37 mouse cellular contexts compared by ENCODE assay signal in the genomic region with DNA sequence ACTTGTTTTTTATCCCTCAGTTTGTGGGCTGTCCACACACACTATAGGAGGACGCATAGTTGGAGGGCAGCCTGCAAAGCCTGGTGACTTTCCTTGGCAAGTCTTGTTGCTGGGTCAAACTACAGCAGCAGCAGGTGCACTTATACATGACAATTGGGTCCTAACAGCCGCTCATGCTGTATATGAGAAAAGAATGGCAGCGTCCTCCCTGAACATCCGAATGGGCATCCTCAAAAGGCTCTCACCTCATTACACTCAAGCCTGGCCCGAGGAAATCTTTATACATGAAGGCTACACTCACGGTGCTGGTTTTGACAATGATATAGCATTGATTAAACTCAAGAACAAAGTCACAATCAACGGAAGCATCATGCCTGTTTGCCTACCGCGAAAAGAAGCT. TPM values are rescaled to one million over a fixed set of nuclear protein-coding genes. Genes with fewer than 3 reads are reported as not detected.
A peak's percentile ranks its signal among the peaks of the same experiment; 100 is the strongest.
DNase-seq lines count a peak whose midpoint lies in the region; ATAC-seq and TF ChIP-seq lines count a peak whose summit lies in the region.
"Had no signal": no experiment of that assay in that cellular context is flagged by ENCODE, and none has a peak within 500 bp of the region (broad histone marks: within the 10 kb centered on the region; RNA-seq: fewer than 3 reads in every experiment).

No protein-coding gene starts in this region.

- no peak for DNase-seq in forebrain, embryonic 14.5 days (ENCODE audit: low spot score)
- no peak for DNase-seq in hindbrain, embryonic 11.5 days (ENCODE audit: low spot score)
- no peak for DNase-seq in liver, postnatal 0 days
- no peak for DNase-seq in MEL (ENCODE audit: low read depth, low spot score)
- DNase-seq in spleen, postnatal 36 days (ENCODE audit: low spot score in 2 of 2) = no peak
- DNase-seq: adrenal gland, adult 8-10 months; cerebellum, adult 2 months; cerebellum, postnatal 14 days; gastrocnemius, postnatal 25 days; heart, adult 11 months; heart, postnatal 4 days; kidney, adult 18-20 months; kidney, postnatal 25 days; lung, embryonic 14.5 days; lung, postnatal 14 days; right cerebral cortex, adult 18-20 months; spleen, adult 18-20 months; thymus, adult 2 months; thymus, postnatal 36 days had no signal

- WGBS in forebrain, embryonic 12.5 days = 67% methylated on average over 9 of the region's 9 CpGs
- WGBS in forebrain, embryonic 14.5 days = 49% methylated on average over 9 of the region's 9 CpGs
- WGBS in hindbrain, embryonic 13.5 days = 50% methylated on average over 9 of the region's 9 CpGs
- WGBS in hindbrain, embryonic 11.5 days = 69% methylated on average over 9 of the region's 9 CpGs
- 81% methylated on average over 9 of the region's 9 CpGs for WGBS in liver, embryonic 12.5 days (ENCODE audit: insufficient replicate concordance)
- 87% methylated on average over 9 of the region's 9 CpGs for WGBS in liver, postnatal 0 days (ENCODE audit: insufficient replicate concordance)

- no peak for TF ChIP-seq RAD21 in MEL (IDR thresholded peaks at IDR 0.05; ENCODE audit: low read depth, low read length)

- no peaks in the 10 kb centered on the region for H3K27me3 ChIP-seq in forebrain, embryonic 12.5 days
- no peaks in the 10 kb centered on the region for H3K27me3 ChIP-seq in forebrain, embryonic 14.5 days (replicated peaks; ENCODE audit: control insufficient read depth, insufficient read depth, low read length)
- H3K27me3 ChIP-seq in hindbrain, embryonic 13.5 days = no peaks in the 10 kb centered on the region
- no peaks in the 10 kb centered on the region for H3K27me3 ChIP-seq in hindbrain, embryonic 11.5 days (ENCODE audit: control insufficient read depth, insufficient read depth, low read length)
- no peaks in the 10 kb centered on the region for H3K27me3 ChIP-seq in liver, embryonic 12.5 days (replicated peaks)
- H3K27me3 ChIP-seq in liver, postnatal 0 days (ENCODE audit: insufficient read depth, low read length) = no peaks in the 10 kb centered on the region
- H3K27me3 ChIP-seq in MEL (ENCODE audit: control insufficient read depth in 1 of 2, insufficient read depth in 2 of 2, low read length in 2 of 2) = no peaks in the 10 kb centered on the region
- H3K27me3 ChIP-seq: embryonic facial prominence, embryonic 15.5 days; kidney, embryonic 15.5 days; limb, embryonic 13.5 days had no signal

- H3K9me3 ChIP-seq in forebrain, embryonic 12.5 days = no peaks in the 10 kb centered on the region
- H3K9me3 ChIP-seq in forebrain, embryonic 14.5 days (replicated peaks; ENCODE audit: control insufficient read depth, low read length) = no peaks in the 10 kb centered on the region
- H3K9me3 ChIP-seq in hindbrain, embryonic 13.5 days = no peaks in the 10 kb centered on the region
- H3K9me3 ChIP-seq in hindbrain, embryonic 11.5 days (ENCODE audit: control insufficient read depth, low read length) = no peaks in the 10 kb centered on the region
- no peaks in the 10 kb centered on the region for H3K9me3 ChIP-seq in liver, embryonic 12.5 days (replicated peaks)
- no peaks in the 10 kb centered on the region for H3K9me3 ChIP-seq in liver, postnatal 0 days (ENCODE audit: low read length)
- H3K9me3 ChIP-seq in MEL (replicated peaks; ENCODE audit: insufficient read depth, low read length) = no peaks in the 10 kb centered on the region
- H3K9me3 ChIP-seq: embryonic facial prominence, embryonic 10.5 days; embryonic facial prominence, embryonic 15.5 days; kidney, embryonic 15.5 days; limb, embryonic 13.5 days; midbrain, embryonic 10.5 days had no signal

- H3K36me3 ChIP-seq in forebrain, embryonic 12.5 days (replicated peaks) = peaks cover 53% of the 10 kb centered on the region
- peaks cover 63% of the 10 kb centered on the region for H3K36me3 ChIP-seq in forebrain, embryonic 14.5 days (ENCODE audit: control insufficient read depth, insufficient read depth, low read length)
- peaks cover 53% of the 10 kb centered on the region for H3K36me3 ChIP-seq in hindbrain, embryonic 13.5 days
- H3K36me3 ChIP-seq in hindbrain, embryonic 11.5 days (ENCODE audit: control insufficient read depth, insufficient read depth, low read length) = 0 out of 2 replicates have a peak, but pooled peaks cover 7% of the 10 kb centered on the region
- peaks cover 79% of the 10 kb centered on the region for H3K36me3 ChIP-seq in liver, embryonic 12.5 days
- H3K36me3 ChIP-seq in liver, postnatal 0 days (replicated peaks; ENCODE audit: insufficient read depth, low read length) = peaks cover 59% of the 10 kb centered on the region
- peaks cover 7 to 16% of the 10 kb centered on the region in 2 experiments for H3K36me3 ChIP-seq in MEL (ENCODE audit: control insufficient read depth in 1 of 2, insufficient read depth in 2 of 2, low read length in 2 of 2)

- TF ChIP-seq CTCF in liver, postnatal 0 days (IDR thresholded peaks at IDR 0.05; ENCODE audit: low read depth) = no peak
- no peak for TF ChIP-seq CTCF in MEL (IDR thresholded peaks at IDR 0.05 in 2 of 3, conservative IDR thresholded peaks at IDR 0.05 in 1 of 3; ENCODE audit: control insufficient read depth in 1 of 3, insufficient read depth in 1 of 3, low read depth in 2 of 3, low read length in 3 of 3, poor library complexity in 1 of 3, severe bottlenecking in 1 of 3)

- no peak overlapping the region for H3K9ac ChIP-seq in forebrain, embryonic 12.5 days
- no peak overlapping the region for H3K9ac ChIP-seq in forebrain, embryonic 14.5 days (ENCODE audit: low read length)
- H3K9ac ChIP-seq in hindbrain, embryonic 13.5 days = no peak overlapping the region
- H3K9ac ChIP-seq in hindbrain, embryonic 11.5 days (ENCODE audit: low read depth, low read length) = no peak overlapping the region
- no peak overlapping the region for H3K9ac ChIP-seq in liver, embryonic 12.5 days
- H3K9ac ChIP-seq in liver, postnatal 0 days (replicated peaks) = no peak overlapping the region
- H3K9ac ChIP-seq in MEL (ENCODE audit: control insufficient read depth, low read depth, low read length, poor library complexity, severe bottlenecking) = no peak overlapping the region
- H3K9ac ChIP-seq: embryonic facial prominence, embryonic 15.5 days; kidney, embryonic 15.5 days; limb, embryonic 13.5 days; liver, embryonic 14.5 days; lung, embryonic 14.5 days had no signal

- no peak overlapping the region for H3K4me2 ChIP-seq in forebrain, embryonic 12.5 days
- no peak overlapping the region for H3K4me2 ChIP-seq in forebrain, embryonic 14.5 days (ENCODE audit: low read length)
- no peak overlapping the region for H3K4me2 ChIP-seq in hindbrain, embryonic 13.5 days
- H3K4me2 ChIP-seq in hindbrain, embryonic 11.5 days (replicated peaks; ENCODE audit: low read depth, low read length) = no peak overlapping the region
- no peak overlapping the region for H3K4me2 ChIP-seq in liver, embryonic 12.5 days
- H3K4me2 ChIP-seq in liver, postnatal 0 days (ENCODE audit: low read depth, low read length) = no peak overlapping the region
- H3K4me2 ChIP-seq: embryonic facial prominence, embryonic 15.5 days; heart, embryonic 11.5 days; kidney, embryonic 15.5 days; limb, embryonic 13.5 days; lung, embryonic 14.5 days had no signal

- no peak for ATAC-seq in forebrain, embryonic 12.5 days (ENCODE audit: low FRiP score)
- ATAC-seq in forebrain, embryonic 14.5 days = no peak
- ATAC-seq in hindbrain, embryonic 13.5 days (ENCODE audit: low FRiP score) = no peak
- no peak for ATAC-seq in hindbrain, embryonic 11.5 days (ENCODE audit: low FRiP score)
- 0 out of 2 replicates have a peak, but pooled peaks have one; percentile 11 for ATAC-seq in liver, embryonic 12.5 days
- no peak for ATAC-seq in liver, postnatal 0 days

- no peak for TF ChIP-seq POLR2A in MEL (IDR thresholded peaks at IDR 0.05; ENCODE audit: control insufficient read depth in 1 of 2, insufficient read depth in 1 of 2, low read depth in 1 of 2, low read length in 2 of 2, poor library complexity in 1 of 2)

- H3K4me3 ChIP-seq in forebrain, embryonic 12.5 days (replicated peaks) = no peak overlapping the region
- H3K4me3 ChIP-seq in forebrain, embryonic 14.5 days (ENCODE audit: low read depth, low read length) = no peak overlapping the region
- H3K4me3 ChIP-seq in hindbrain, embryonic 13.5 days = no peak overlapping the region
- no peak overlapping the region for H3K4me3 ChIP-seq in hindbrain, embryonic 11.5 days (ENCODE audit: low read depth, low read length)
- no peak overlapping the region for H3K4me3 ChIP-seq in liver, embryonic 12.5 days
- H3K4me3 ChIP-seq in liver, postnatal 0 days (ENCODE audit: low read depth, low read length) = no peak overlapping the region
- H3K4me3 ChIP-seq in MEL (ENCODE audit: control insufficient read depth in 1 of 2, insufficient read depth in 1 of 2, low read depth in 2 of 2, low read length in 2 of 2) = no peak overlapping the region
- H3K4me3 ChIP-seq: embryonic facial prominence, embryonic 10.5 days; embryonic facial prominence, embryonic 15.5 days; kidney, embryonic 15.5 days; limb, embryonic 13.5 days; midbrain, embryonic 10.5 days; myocyte had no signal

- H3K79me2 ChIP-seq in MEL (ENCODE audit: control insufficient read depth, insufficient read depth, low read length, poor library complexity) = no peaks in the 10 kb centered on the region

- peaks cover 7% of the 10 kb centered on the region; the same call in 1 of the 2 replicates for H3K4me1 ChIP-seq in forebrain, embryonic 12.5 days
- no peaks in the 10 kb centered on the region for H3K4me1 ChIP-seq in forebrain, embryonic 14.5 days (ENCODE audit: control insufficient read depth, insufficient read depth, low read length)
- H3K4me1 ChIP-seq in hindbrain, embryonic 13.5 days (replicated peaks) = peaks cover 17% of the 10 kb centered on the region
- H3K4me1 ChIP-seq in hindbrain, embryonic 11.5 days (replicated peaks; ENCODE audit: control insufficient read depth, insufficient read depth, low read length) = no peaks in the 10 kb centered on the region
- peaks cover 4% of the 10 kb centered on the region for H3K4me1 ChIP-seq in liver, embryonic 12.5 days
- 0 out of 2 replicates have a peak, but pooled peaks cover 3% of the 10 kb centered on the region for H3K4me1 ChIP-seq in liver, postnatal 0 days (ENCODE audit: insufficient read depth)
- no peaks in the 10 kb centered on the region for H3K4me1 ChIP-seq in MEL (ENCODE audit: control insufficient read depth in 1 of 2, insufficient read depth in 2 of 2, low read length in 2 of 2)
- H3K4me1 ChIP-seq: embryonic facial prominence, embryonic 10.5 days; midbrain, embryonic 10.5 days had no signal

- no peak for TF ChIP-seq EP300 in liver, postnatal 0 days (IDR thresholded peaks at IDR 0.05; ENCODE audit: low read depth)
- no peak for TF ChIP-seq EP300 in MEL (IDR thresholded peaks at IDR 0.05; ENCODE audit: low read depth in 1 of 2, low read length in 2 of 2)

- peak overlapping the region; percentile 20; the same call in 1 of the 2 replicates for H3K27ac ChIP-seq in forebrain, embryonic 12.5 days
- no peak overlapping the region for H3K27ac ChIP-seq in forebrain, embryonic 14.5 days (ENCODE audit: low read depth, low read length)
- H3K27ac ChIP-seq in hindbrain, embryonic 13.5 days = peak overlapping the region; percentile 40; the same call in 1 of the 2 replicates
- H3K27ac ChIP-seq in hindbrain, embryonic 11.5 days (ENCODE audit: low read depth, low read length) = no peak overlapping the region
- H3K27ac ChIP-seq in liver, embryonic 12.5 days = no peak overlapping the region
- H3K27ac ChIP-seq in liver, postnatal 0 days (ENCODE audit: low read depth) = no peak overlapping the region
- no peak overlapping the region for H3K27ac ChIP-seq in MEL (ENCODE audit: control insufficient read depth, low read depth, low read length)
- H3K27ac ChIP-seq: embryonic facial prominence, embryonic 10.5 days; embryonic facial prominence, embryonic 15.5 days; kidney, embryonic 15.5 days; limb, embryonic 13.5 days; liver, embryonic 14.5 days; midbrain, embryonic 10.5 days had no signal

RNA-seq across cellular contexts. Expression of a gene that starts 11.4 kb away (rescaled TPM):
- 0.27 and 0.50 TPM in 2 replicates for polyA plus RNA-seq in forebrain, embryonic 12.5 days (2016; fragmentation: Nextera tagmentation; extraction: Ambion mirVana)
- polyA plus RNA-seq in forebrain, embryonic 14.5 days (2014; fragmentation: Nextera tagmentation; extraction: Ambion mirVana) = 0.25 TPM in 1 of 2 replicates, not detected in the other
- polyA plus RNA-seq in hindbrain, embryonic 13.5 days (2015; fragmentation: Nextera tagmentation; extraction: Ambion mirVana) = 0.18 and 0.47 TPM in 2 replicates
- polyA plus RNA-seq in hindbrain, embryonic 11.5 days (2014; fragmentation: Nextera tagmentation; extraction: Ambion mirVana) = 0.15 and 0.25 TPM in 2 replicates
- polyA plus RNA-seq in liver, embryonic 12.5 days (2016; fragmentation: Nextera tagmentation; extraction: Ambion mirVana) = 7.7 and 8.5 TPM in 2 replicates
- 109 and 112 TPM in 2 replicates for polyA plus RNA-seq in liver, postnatal 0 days (2015; fragmentation: Nextera tagmentation; extraction: Ambion mirVana)
- total RNA-seq in MEL (2012; rRNA removed) = 0.75 and 1.4 TPM in 2 replicates
- polyA plus RNA-seq in MEL (2012; ENCODE audit: insufficient read depth in 1 of 2, insufficient read length in 2 of 2, low read depth in 1 of 2, low replicate concordance in 2 of 2, missing spikeins in 1 of 2) = under 1 TPM in 1 of 2 experiments, not detected in 1; 0.38 TPM
- polyA plus RNA-seq: embryonic facial prominence, embryonic 10.5 days; midbrain, postnatal 0 days had no signal

RNA-seq across cellular contexts. Expression of a gene that starts 13.1 kb away (rescaled TPM):
- polyA plus RNA-seq in forebrain, embryonic 12.5 days (2016; fragmentation: Nextera tagmentation; extraction: Ambion mirVana) = 447 and 449 TPM in 2 replicates
- polyA plus RNA-seq in forebrain, embryonic 14.5 days (2014; fragmentation: Nextera tagmentation; extraction: Ambion mirVana) = 127 and 131 TPM in 2 replicates
- polyA plus RNA-seq in hindbrain, embryonic 13.5 days (2015; fragmentation: Nextera tagmentation; extraction: Ambion mirVana) = 238 and 243 TPM in 2 replicates
- 199 and 210 TPM in 2 replicates for polyA plus RNA-seq in hindbrain, embryonic 11.5 days (2014; fragmentation: Nextera tagmentation; extraction: Ambion mirVana)
- polyA plus RNA-seq in liver, embryonic 12.5 days (2016; fragmentation: Nextera tagmentation; extraction: Ambion mirVana) = 220 and 226 TPM in 2 replicates
- polyA plus RNA-seq in liver, postnatal 0 days (2015; fragmentation: Nextera tagmentation; extraction: Ambion mirVana) = 73.4 and 76.7 TPM in 2 replicates
- 209 and 211 TPM in 2 replicates for total RNA-seq in MEL (2012; rRNA removed)
- polyA plus RNA-seq in MEL (2012; ENCODE audit: insufficient read depth in 1 of 2, insufficient read length in 2 of 2, low read depth in 1 of 2, low replicate concordance in 2 of 2, missing spikeins in 1 of 2) = 100 to 1,000 TPM in 1 of 2 experiments, not detected in 1; 455 TPM

RNA-seq across cellular contexts. Expression of a gene that starts 22.4 kb away (rescaled TPM):
- polyA plus RNA-seq in forebrain, embryonic 12.5 days (2016; fragmentation: Nextera tagmentation; extraction: Ambion mirVana) = 163 and 166 TPM in 2 replicates
- 168 and 179 TPM in 2 replicates for polyA plus RNA-seq in forebrain, embryonic 14.5 days (2014; fragmentation: Nextera tagmentation; extraction: Ambion mirVana)
- 135 and 145 TPM in 2 replicates for polyA plus RNA-seq in hindbrain, embryonic 13.5 days (2015; fragmentation: Nextera tagmentation; extraction: Ambion mirVana)
- polyA plus RNA-seq in hindbrain, embryonic 11.5 days (2014; fragmentation: Nextera tagmentation; extraction: Ambion mirVana) = 156 and 160 TPM in 2 replicates
- 358 and 387 TPM in 2 replicates for polyA plus RNA-seq in liver, embryonic 12.5 days (2016; fragmentation: Nextera tagmentation; extraction: Ambion mirVana)
- 71.2 and 75.2 TPM in 2 replicates for polyA plus RNA-seq in liver, postnatal 0 days (2015; fragmentation: Nextera tagmentation; extraction: Ambion mirVana)
- 299 and 332 TPM in 2 replicates for total RNA-seq in MEL (2012; rRNA removed)
- polyA plus RNA-seq in MEL (2012; ENCODE audit: insufficient read depth in 1 of 2, insufficient read length in 2 of 2, low read depth in 1 of 2, low replicate concordance in 2 of 2, missing spikeins in 1 of 2) = 100 to 1,000 TPM; 305 to 765 TPM

RNA-seq across cellular contexts. Expression of a gene that starts 29.4 kb away (rescaled TPM):
- polyA plus RNA-seq in forebrain, embryonic 12.5 days (2016; fragmentation: Nextera tagmentation; extraction: Ambion mirVana) = not detected in 2 replicates
- not detected in 2 replicates for polyA plus RNA-seq in forebrain, embryonic 14.5 days (2014; fragmentation: Nextera tagmentation; extraction: Ambion mirVana)
- polyA plus RNA-seq in hindbrain, embryonic 13.5 days (2015; fragmentation: Nextera tagmentation; extraction: Ambion mirVana) = not detected in 2 replicates
- not detected in 2 replicates for polyA plus RNA-seq in hindbrain, embryonic 11.5 days (2014; fragmentation: Nextera tagmentation; extraction: Ambion mirVana)
- not detected in 2 replicates for polyA plus RNA-seq in liver, embryonic 12.5 days (2016; fragmentation: Nextera tagmentation; extraction: Ambion mirVana)
- polyA plus RNA-seq in liver, postnatal 0 days (2015; fragmentation: Nextera tagmentation; extraction: Ambion mirVana) = not detected in 2 replicates
- not detected in 2 replicates for total RNA-seq in MEL (2012; rRNA removed)
- not detected for polyA plus RNA-seq in MEL (2012; ENCODE audit: insufficient read depth in 1 of 2, insufficient read length in 2 of 2, low read depth in 1 of 2, low replicate concordance in 2 of 2, missing spikeins in 1 of 2)
- total RNA-seq: adrenal gland, adult 8-10 months; layer of hippocampus, adult 8-10 months; layer of hippocampus, postnatal 25 days; left cerebral cortex, postnatal 36 days; megakaryocyte progenitor cell, adult 5-6 weeks had no signal
- polyA plus RNA-seq: cortical plate, adult 2 months; embryonic facial prominence, embryonic 10.5 days; embryonic facial prominence, embryonic 15.5 days; intestine, embryonic 14.5 days; kidney, embryonic 15.5 days; limb, embryonic 13.5 days; liver, embryonic 14.5 days; lung, embryonic 14.5 days; midbrain, postnatal 0 days had no signal

RNA-seq across cellular contexts. Expression of a gene that starts 55.5 kb away (rescaled TPM):
- polyA plus RNA-seq in forebrain, embryonic 12.5 days (2016; fragmentation: Nextera tagmentation; extraction: Ambion mirVana) = 102 and 105 TPM in 2 replicates
- polyA plus RNA-seq in forebrain, embryonic 14.5 days (2014; fragmentation: Nextera tagmentation; extraction: Ambion mirVana) = 99.7 and 107 TPM in 2 replicates
- 81.6 and 87.6 TPM in 2 replicates for polyA plus RNA-seq in hindbrain, embryonic 13.5 days (2015; fragmentation: Nextera tagmentation; extraction: Ambion mirVana)
- polyA plus RNA-seq in hindbrain, embryonic 11.5 days (2014; fragmentation: Nextera tagmentation; extraction: Ambion mirVana) = 93.9 and 106 TPM in 2 replicates
- polyA plus RNA-seq in liver, embryonic 12.5 days (2016; fragmentation: Nextera tagmentation; extraction: Ambion mirVana) = 64.2 and 65.9 TPM in 2 replicates
- polyA plus RNA-seq in liver, postnatal 0 days (2015; fragmentation: Nextera tagmentation; extraction: Ambion mirVana) = 15.4 and 17.5 TPM in 2 replicates
- 57.3 and 71.5 TPM in 2 replicates for total RNA-seq in MEL (2012; rRNA removed)
- 100 to 1,000 TPM in 1 of 2 experiments, 10 to 100 TPM in 1; 90.5 to 109 TPM for polyA plus RNA-seq in MEL (2012; ENCODE audit: insufficient read depth in 1 of 2, insufficient read length in 2 of 2, low read depth in 1 of 2, low replicate concordance in 2 of 2, missing spikeins in 1 of 2)

Comparison
In these comparisons a context has a peak if more than half of its experiments do, and no peak if none do; other contexts are left out.
1. H3K27ac ChIP-seq: peak in forebrain, embryonic 12.5 days (single experiment) and hindbrain, embryonic 13.5 days (single experiment); none in forebrain, embryonic 14.5 days (single experiment), hindbrain, embryonic 11.5 days (single experiment), liver, embryonic 12.5 days (single experiment), liver, postnatal 0 days (single experiment) and MEL (single experiment).
2. RNA of a gene that starts 11.4 kb away (polyA plus RNA-seq): 109 to 112 TPM in liver, postnatal 0 days; 7.7 to 8.5 TPM in liver, embryonic 12.5 days, 0.18 to 0.47 TPM in hindbrain, embryonic 13.5 days, 0.38 TPM in MEL, 0.27 to 0.50 TPM in forebrain, embryonic 12.5 days, 0.15 to 0.25 TPM in hindbrain, embryonic 11.5 days and 0.25 TPM in forebrain, embryonic 14.5 days; every median in the first group is over 10 times any median in the second.